Mouse (Mus musculus) heart, postnatal 0 days (tissue): ENCODE data around the gene Cldn11. TPM values are rescaled to one million over a fixed set of nuclear protein-coding genes. Genes with fewer than 3 reads are reported as not detected.

Experiments used
- ATAC-seq: fragments of 200-750 bp; cut with Nextera tagmentation; 2 replicates; pipeline ENCODE4 v1.8.0; 2017; ENCODE audit warnings: low read depth, moderate number of reproducible peaks, moderate library complexity; ENCODE audit not compliant: insufficient read depth
- DNase-seq: peaks from one replicate; pipeline ENCODE4 v3.0.0-alpha.2; 2016; ENCODE audit warnings: low spot score
- H3K27ac ChIP-seq: fragments of 300-500 bp; sonication (generic); 2 replicates; pipeline ENCODE4 v1.5.1; 2014; ENCODE audit warnings: low read depth, mild to moderate bottlenecking
- H3K27me3 ChIP-seq: fragments of 300-500 bp; sonication (generic); 2 replicates; pipeline ENCODE4 v1.6.1; 2014; ENCODE audit warnings: low read length, mixed read lengths; ENCODE audit not compliant: control insufficient read depth, insufficient read depth
- H3K36me3 ChIP-seq: fragments of 300-500 bp; sonication (generic); replicated peaks from 2 replicates; pipeline ENCODE4 v1.6.1; 2014; ENCODE audit warnings: low read length, mixed read lengths; ENCODE audit not compliant: control insufficient read depth, insufficient read depth
- H3K4me1 ChIP-seq: fragments of 300-500 bp; sonication (generic); 2 replicates; pipeline ENCODE4 v1.6.1; 2014; ENCODE audit warnings: antibody characterized with exemption; ENCODE audit not compliant: control insufficient read depth, insufficient read depth
- H3K4me2 ChIP-seq: fragments of 300-500 bp; sonication (generic); 2 replicates; pipeline ENCODE4 v1.6.1; 2014; ENCODE audit warnings: low read depth, mild to moderate bottlenecking, low read length, moderate library complexity
- H3K4me3 ChIP-seq: fragments of 300-500 bp; sonication (generic); 2 replicates; pipeline ENCODE4 v1.5.1; 2014; ENCODE audit warnings: low read depth, low read length
- H3K9ac ChIP-seq: fragments of 300-500 bp; sonication (generic); replicated peaks from 2 replicates; pipeline ENCODE4 v1.6.1; 2014; ENCODE audit warnings: low read depth, low read length, mixed read lengths
- H3K9me3 ChIP-seq: fragments of 300-500 bp; sonication (generic); replicated peaks from 2 replicates; pipeline ENCODE4 v1.6.1; 2016; ENCODE audit warnings: low read length; ENCODE audit not compliant: control insufficient read depth
- CTCF ChIP-seq: IDR thresholded peaks from 2 replicates; pipeline ENCODE4 v1.5.1; 2016; ENCODE audit warnings: antibody characterized with exemption, control low read depth, low read depth
- EP300 ChIP-seq: IDR thresholded peaks from 2 replicates; pipeline ENCODE4 v1.6.1; 2016; ENCODE audit warnings: antibody characterized with exemption, low read depth
- WGBS: fragments of 180-500 bp; shearing (Covaris S2); extraction: QIAGEN DNeasy Blood & Tissue Kit; methylation state at CpG from one replicate; pipeline ENCODE4 v1.1.7; 2014; 5-methylcytosine and 5-hydroxymethylcytosine counted together
- polyA plus RNA-seq: library from polyadenylated mRNA; unstranded; fragments of >200 nt; fragmentation: Nextera tagmentation; extraction: Ambion mirVana; gene quantifications from 2 replicates; pipeline ENCODE4 v1.2.1, GENCODE M21; 2015
- total RNA-seq: library from RNA; depleted of rRNA; stranded (reverse); fragments of >200 nt; gene quantifications from 2 replicates; pipeline ENCODE4 v1.2.3, GENCODE M21; 2014; ENCODE audit warnings: low replicate concordance; rRNA removed

The Cldn11 gene
- total and polyA plus RNA-seq, 2 experiments from 2014 or later, result 4.8 to 9.3 TPM

GRCm38 (mm10) chr3:31212205-31213038 lies 62.7 kb downstream of the Cldn11 start:
- H3K27me3 ChIP-seq, result no peaks in the 10 kb centered on the region
- H3K4me2 ChIP-seq, result no peak overlapping the region
- no peak for TF ChIP-seq CTCF
- TF ChIP-seq EP300, result no peak
- no peaks in the 10 kb centered on the region for H3K9me3 ChIP-seq
- no peak for DNase-seq
- no peak overlapping the region for H3K27ac ChIP-seq
- H3K9ac ChIP-seq, result no peak overlapping the region
- no peaks in the 10 kb centered on the region for H3K4me1 ChIP-seq
- WGBS, result 60% methylated on average over 9 of the region's 9 CpGs
- H3K4me3 ChIP-seq, result no peak overlapping the region
- no peaks in the 10 kb centered on the region for H3K36me3 ChIP-seq
- no peak for ATAC-seq

DNA sequence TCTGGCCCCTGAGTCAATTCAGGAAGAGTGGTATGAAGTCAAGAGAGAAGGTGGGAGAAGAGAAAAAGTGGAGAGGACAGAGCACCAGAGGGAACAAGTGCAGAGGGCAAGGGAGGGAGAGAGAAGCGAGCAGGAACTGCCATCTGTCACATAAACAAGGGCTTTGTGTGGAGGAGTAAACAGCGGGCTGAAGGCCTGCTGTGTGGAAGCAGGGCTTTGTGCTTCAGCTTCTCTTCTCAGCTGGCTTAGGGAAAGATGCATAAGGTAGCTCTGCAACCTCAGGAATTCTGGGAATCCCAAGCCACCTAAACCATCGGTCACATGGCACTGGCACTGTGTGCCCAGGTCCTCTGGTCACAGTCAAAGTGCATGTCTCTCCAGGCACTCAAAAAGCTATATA lies 64.1 kb downstream of the Cldn11 start:
- H3K9ac ChIP-seq, result no peak overlapping the region
- no peak overlapping the region for H3K27ac ChIP-seq
- H3K4me3 ChIP-seq, result no peak overlapping the region
- H3K9me3 ChIP-seq, result no peaks in the 10 kb centered on the region
- WGBS, result 47% methylated on average over 3 of the region's 3 CpGs
- H3K36me3 ChIP-seq, result no peaks in the 10 kb centered on the region
- H3K4me1 ChIP-seq, result no peaks in the 10 kb centered on the region
- DNase-seq (no peak), ATAC-seq (no peak)
- H3K27me3 ChIP-seq, result no peaks in the 10 kb centered on the region
- no peak for TF ChIP-seq EP300
- no peak overlapping the region for H3K4me2 ChIP-seq

Other genes starting within 250 kb of the Cldn11 start
- gene Phc3, start 180.5 kb upstream of the Cldn11 start, total RNA-seq, result 10.3 and 14.5 TPM in 2 replicates
- 3.3 and 3.6 TPM in 2 replicates for gene Phc3, start 180.5 kb upstream of the Cldn11 start, polyA plus RNA-seq
- gene Prkci, start 154.2 kb upstream of the Cldn11 start, total RNA-seq, result 26.1 and 39.3 TPM in 2 replicates
- gene Prkci, start 154.2 kb upstream of the Cldn11 start, polyA plus RNA-seq, result 8.7 and 9.0 TPM in 2 replicates
- gene Skil, start 54.9 kb upstream of the Cldn11 start, total RNA-seq, result 13.1 and 17.9 TPM in 2 replicates
- 10.7 and 10.9 TPM in 2 replicates for gene Skil, start 54.9 kb upstream of the Cldn11 start, polyA plus RNA-seq
- gene Slc7a14, start 160.5 kb downstream of the Cldn11 start, total RNA-seq, result 0.12 and 0.53 TPM in 2 replicates
- gene Slc7a14, start 160.5 kb downstream of the Cldn11 start, polyA plus RNA-seq, result 0.08 and 0.10 TPM in 2 replicates